Mouse (Mus musculus) CH12F3 (cell line): ENCODE results near the gene Ccdc136.
"Not testable (repeated sequence)": the region's sequence is repeated elsewhere in the genome, so short reads cannot be mapped to it uniquely, and the experiment has no call there.

Experiments
- in situ Hi-C: fragments of 300-500 bp; cut with MboI; formaldehyde crosslinking; loops from 2 replicates; pipeline ENCODE4 v1.14.3; 2020; ENCODE audit warnings: low sequenced_read_pairs

Ccdc136 gene

GRCm38 (mm10) chr6:29395910-29396713, at the start of gene Ccdc136:
TSS of gene Ccdc136 (plus strand) at chr6:29396309.
- in situ Hi-C loops = no loop called here

GRCm38 (mm10) chr6:29346512-29346911, 49.6 kb upstream of the Ccdc136 start:
- in situ Hi-C loops = not testable (repeated sequence)

GRCm38 (mm10) chr6:29347189-29347588, 48.9 kb upstream of the Ccdc136 start:
- in situ Hi-C loops = no loop called here

GRCm38 (mm10) chr6:29347665-29348370, 48.3 kb upstream of the Ccdc136 start, which contains the start of gene Calu:
TSS of gene Calu (plus strand) at chr6:29348069.
- in situ Hi-C loops = no loop called here

- in situ Hi-C loops = no loop called here
Measured at GRCm38 (mm10) chr6:29348371-29348724, 47.8 kb upstream of the Ccdc136 start.

GRCm38 (mm10) chr6:29351613-29352012, 44.5 kb upstream of the Ccdc136 start:
- in situ Hi-C loops = no loop called here

GRCm38 (mm10) chr6:29352816-29353215, 43.3 kb upstream of the Ccdc136 start:
- in situ Hi-C loops = no loop called here

GRCm38 (mm10) chr6:29359386-29359785, 36.7 kb upstream of the Ccdc136 start:
- in situ Hi-C loops = no loop called here

- in situ Hi-C loops = no loop called here
Measured at GRCm38 (mm10) chr6:29360211-29360610, 35.9 kb upstream of the Ccdc136 start.

GRCm38 (mm10) chr6:29362246-29363128, 33.6 kb upstream of the Ccdc136 start:
- in situ Hi-C loops = no loop called here

- in situ Hi-C loops = no loop called here
Measured at GRCm38 (mm10) chr6:29363129-29363515, 33.0 kb upstream of the Ccdc136 start.

GRCm38 (mm10) chr6:29365277-29365676, 30.8 kb upstream of the Ccdc136 start:
- in situ Hi-C loops = no loop called here

GRCm38 (mm10) chr6:29377386-29377785, 18.7 kb upstream of the Ccdc136 start:
- in situ Hi-C loops = no loop called here

- in situ Hi-C loops = no loop called here
Measured at GRCm38 (mm10) chr6:29378678-29379077, 17.4 kb upstream of the Ccdc136 start.

- in situ Hi-C loops = no loop called here
Measured at GRCm38 (mm10) chr6:29379954-29380353, 16.2 kb upstream of the Ccdc136 start.

GRCm38 (mm10) chr6:29382442-29382841, 13.7 kb upstream of the Ccdc136 start:
- in situ Hi-C loops = no loop called here

GRCm38 (mm10) chr6:29388052-29388518, 8.0 kb upstream of the Ccdc136 start, which contains the start of gene Opn1sw:
TSS of gene Opn1sw (minus strand) at chr6:29388468.
- in situ Hi-C loops = no loop called here

GRCm38 (mm10) chr6:29388606-29389080, 7.5 kb upstream of the Ccdc136 start:
- in situ Hi-C loops = no loop called here

GRCm38 (mm10) chr6:29389425-29389824, 6.7 kb upstream of the Ccdc136 start:
- in situ Hi-C loops = no loop called here

- in situ Hi-C loops = not testable (repeated sequence)
Measured at GRCm38 (mm10) chr6:29390500-29390899, 5.6 kb upstream of the Ccdc136 start.

- in situ Hi-C loops = not testable (repeated sequence)
Measured at GRCm38 (mm10) chr6:29391241-29391640, 4.9 kb upstream of the Ccdc136 start.
